Mouse (Mus musculus) midbrain, embryonic 11.5 days (tissue): ENCODE measurements around the gene Osbpl3. TPM values are rescaled to one million over a fixed set of nuclear protein-coding genes. Genes with fewer than 3 reads are reported as not detected.

Experiments
- ATAC-seq: fragments of 200-750 bp; cut with Nextera tagmentation; 2 replicates; pipeline ENCODE4 v1.8.0; 2017; ENCODE audit warnings: moderate TSS enrichment, moderate library complexity; ENCODE audit not compliant: low FRiP score
- DNase-seq: peaks from one replicate; pipeline ENCODE4 v3.0.0; 2015; ENCODE audit warnings: low spot score; ENCODE audit errors: missing footprints
- H3K27ac ChIP-seq: fragments of 300-500 bp; sonication (generic); 2 replicates; pipeline ENCODE4 v1.5.1; 2014; ENCODE audit warnings: low read depth, low read length
- H3K27me3 ChIP-seq: fragments of 300-500 bp; sonication (generic); 2 replicates; pipeline ENCODE4 v1.6.1; 2014; ENCODE audit warnings: mild to moderate bottlenecking, low read length, moderate library complexity, mixed read lengths; ENCODE audit not compliant: control insufficient read depth, insufficient read depth
- H3K36me3 ChIP-seq: fragments of 300-500 bp; sonication (generic); 2 replicates; pipeline ENCODE4 v1.6.1; 2014; ENCODE audit warnings: mild to moderate bottlenecking, low read length, moderate library complexity, mixed read lengths; ENCODE audit not compliant: control insufficient read depth, insufficient read depth
- H3K4me1 ChIP-seq: fragments of 300-500 bp; sonication (generic); 2 replicates; pipeline ENCODE4 v1.6.1; 2014; ENCODE audit warnings: low read length; ENCODE audit not compliant: control insufficient read depth, insufficient read depth
- H3K4me2 ChIP-seq: fragments of 300-500 bp; sonication (generic); 2 replicates; pipeline ENCODE4 v1.6.1; 2014; ENCODE audit warnings: mild to moderate bottlenecking, moderate library complexity
- H3K4me3 ChIP-seq: fragments of 300-500 bp; sonication (generic); 2 replicates; pipeline ENCODE4 v1.5.1; 2014; ENCODE audit warnings: low read depth, low read length
- H3K9ac ChIP-seq: fragments of 300-500 bp; sonication (generic); 2 replicates; pipeline ENCODE4 v1.6.1; 2014; ENCODE audit warnings: low read length
- H3K9me3 ChIP-seq: fragments of 300-500 bp; sonication (generic); 2 replicates; pipeline ENCODE4 v1.6.1; 2016; ENCODE audit warnings: low read length; ENCODE audit not compliant: control insufficient read depth
- WGBS: fragments of 180-500 bp; shearing (Covaris S2); extraction: QIAGEN DNeasy Blood & Tissue Kit; methylation state at CpG from one replicate; pipeline ENCODE4 v1.1.7; 2014; 5-methylcytosine and 5-hydroxymethylcytosine counted together
- polyA plus RNA-seq: library from polyadenylated mRNA; unstranded; fragments of >200 nt; fragmentation: Nextera tagmentation; extraction: Ambion mirVana; gene quantifications from 2 replicates; pipeline ENCODE4 v1.2.1, GENCODE M21; 2014

Gene Osbpl3
- polyA plus RNA-seq, 1 experiment from 2014 or later = 7.3 TPM

DNA sequence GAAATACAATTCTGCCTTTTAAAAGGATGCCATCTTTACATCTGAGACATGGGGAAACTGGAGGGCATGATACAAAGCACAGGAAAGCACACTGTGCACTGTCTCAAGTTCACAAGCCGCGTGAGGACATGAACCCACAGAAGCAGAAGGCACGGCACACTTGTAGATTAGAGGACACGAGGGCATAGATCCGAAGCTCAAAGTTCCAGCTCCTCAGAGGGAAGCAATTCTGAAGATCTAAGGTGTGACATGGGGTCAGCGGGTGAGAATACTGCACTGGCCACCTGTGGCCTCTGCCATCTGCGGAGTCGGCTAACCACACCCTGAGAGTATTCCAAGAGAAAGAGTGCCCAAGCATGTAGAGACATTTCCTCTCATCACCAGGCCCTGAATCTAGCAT, 91.6 kb downstream of the Osbpl3 start:
- ATAC-seq = no peak
- Histone ChIP-seq H3K9me3 (no peaks in the 10 kb centered on the region), H3K4me1 (no peaks in the 10 kb centered on the region), H3K4me2 (no peak overlapping the region), H3K9ac (no peak overlapping the region), H3K4me3 (no peak overlapping the region), H3K27me3 (no peaks in the 10 kb centered on the region), H3K27ac (no peak overlapping the region), H3K36me3 (no peaks in the 10 kb centered on the region)
- no peak for DNase-seq
- 89% methylated on average over 8 of the region's 8 CpGs for WGBS

DNA sequence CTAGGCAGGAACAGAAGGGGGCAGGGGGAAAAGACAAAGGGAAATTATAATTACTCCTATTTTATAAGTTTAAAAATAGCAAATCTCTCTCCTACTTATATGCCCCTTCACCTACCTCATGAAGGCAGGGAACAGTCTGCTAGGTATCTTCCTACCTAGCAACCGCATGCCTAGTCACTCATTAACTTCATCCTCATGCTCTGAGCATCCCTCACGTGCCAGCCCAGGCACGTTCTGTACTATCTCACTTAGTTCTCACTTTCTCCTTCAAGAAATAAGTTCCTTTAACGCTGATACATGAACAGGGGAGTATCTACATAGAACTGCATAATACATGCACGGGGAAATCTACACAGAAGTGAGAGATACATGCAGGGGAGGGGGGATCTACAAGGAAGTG, 92.6 kb downstream of the Osbpl3 start:
- no peak for ATAC-seq
- Histone ChIP-seq H3K27ac (no peak overlapping the region), H3K4me1 (no peaks in the 10 kb centered on the region), H3K4me3 (no peak overlapping the region), H3K4me2 (no peak overlapping the region), H3K9me3 (no peaks in the 10 kb centered on the region), H3K27me3 (no peaks in the 10 kb centered on the region), H3K36me3 (no peaks in the 10 kb centered on the region), H3K9ac (no peak overlapping the region)
- no peak for DNase-seq
- 89% methylated on average over 5 of the region's 5 CpGs for WGBS

DNA sequence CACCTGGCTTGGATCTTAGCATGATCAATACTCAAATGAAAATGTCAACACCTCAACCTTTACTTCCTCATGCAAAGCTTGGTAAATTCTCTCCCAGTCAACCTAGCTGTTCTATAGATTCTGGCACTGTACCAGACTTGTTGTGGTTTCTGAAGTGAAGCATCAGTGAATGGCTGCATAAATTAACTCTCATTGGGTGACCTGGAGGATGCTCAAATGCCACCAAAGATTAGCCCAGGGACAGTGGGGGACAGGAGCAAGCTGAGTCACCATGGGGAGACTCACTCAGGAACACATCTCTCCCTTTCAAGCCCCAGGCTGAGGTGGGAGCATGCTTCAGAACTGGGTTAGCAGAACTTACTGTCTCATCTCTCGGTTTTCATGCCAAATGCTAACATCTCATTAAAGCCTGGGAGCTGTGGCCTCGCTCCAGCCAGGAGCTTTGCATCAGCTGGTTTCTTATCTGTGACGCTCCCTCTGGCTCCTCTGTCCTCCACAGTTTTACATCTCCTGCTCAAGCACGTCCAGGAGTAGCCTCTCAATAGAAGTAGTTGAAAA, 93.2 kb downstream of the Osbpl3 start:
- H3K4me1 ChIP-seq = no peaks in the 10 kb centered on the region
- no peak for DNase-seq
- WGBS = 80% methylated on average over 4 of the region's 4 CpGs

DNA sequence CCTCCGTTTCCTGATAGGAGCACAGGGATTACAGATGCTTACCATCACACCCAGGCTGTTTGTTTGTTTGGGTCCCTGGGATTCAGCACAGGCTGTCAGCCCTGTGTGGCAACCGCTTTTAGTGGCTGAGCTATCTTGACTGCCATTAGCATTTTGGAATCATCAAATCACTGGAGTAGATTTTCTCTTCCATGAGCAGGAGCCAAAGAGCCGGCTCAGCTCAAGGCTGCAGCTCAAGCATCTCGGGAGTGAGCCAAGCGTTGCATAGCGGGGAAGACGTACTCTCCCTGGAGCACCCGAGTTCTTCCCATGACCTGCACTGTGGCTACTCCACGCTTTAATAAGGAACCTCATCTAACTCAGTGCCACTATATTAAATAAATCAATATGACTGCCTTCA, 93.8 kb downstream of the Osbpl3 start:
- ATAC-seq (no peak), DNase-seq (no peak)
- Histone ChIP-seq H3K9ac (no peak overlapping the region), H3K4me3 (no peak overlapping the region), H3K4me1 (no peaks in the 10 kb centered on the region), H3K27ac (no peak overlapping the region), H3K9me3 (no peaks in the 10 kb centered on the region), H3K27me3 (no peaks in the 10 kb centered on the region), H3K36me3 (no peaks in the 10 kb centered on the region), H3K4me2 (no peak overlapping the region)
- 87% methylated on average over 9 of the region's 9 CpGs for WGBS

More for the DNA sequence above, 93.2 kb downstream of the Osbpl3 start:
- ATAC-seq = no peak
- no peak overlapping the region for H3K9ac ChIP-seq
- no peak overlapping the region for H3K4me3 ChIP-seq
- no peak overlapping the region for H3K4me2 ChIP-seq
- H3K9me3 ChIP-seq = no peaks in the 10 kb centered on the region
- no peaks in the 10 kb centered on the region for H3K27me3 ChIP-seq
- no peaks in the 10 kb centered on the region for H3K36me3 ChIP-seq
- H3K27ac ChIP-seq = no peak overlapping the region

DNA sequence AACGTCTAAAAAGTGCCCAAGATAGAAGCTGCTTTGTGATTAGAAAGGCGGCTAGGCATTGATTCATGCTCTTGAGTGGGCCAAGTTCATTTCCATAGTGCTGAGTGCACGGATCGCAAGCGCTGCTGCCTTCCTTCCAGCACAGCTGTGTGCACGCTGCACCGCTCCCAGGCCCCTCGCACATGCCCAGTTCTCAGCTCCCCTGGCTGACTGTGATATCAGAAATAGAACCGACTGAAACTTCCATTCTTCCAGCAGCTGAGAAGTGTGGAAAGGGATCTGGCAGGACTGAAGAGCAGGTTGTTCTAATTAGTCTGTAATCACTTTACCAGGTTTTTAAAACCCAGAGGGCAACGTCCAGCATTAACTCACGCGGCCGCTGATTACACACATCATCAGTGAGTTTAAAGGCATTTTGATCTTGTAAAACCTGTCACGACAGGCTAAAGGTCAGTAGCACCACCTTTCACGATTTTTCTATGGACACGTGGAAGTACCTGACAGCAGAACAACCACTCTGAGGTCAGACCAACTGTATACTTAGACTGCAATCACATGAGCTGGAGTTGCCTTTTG, 97.8 kb downstream of the Osbpl3 start:
- DNase-seq (no peak), ATAC-seq (no peak)
- Histone ChIP-seq H3K4me1 (peaks cover 6% of the 10 kb centered on the region; the same call in 1 of the 2 replicates), H3K27me3 (no peaks in the 10 kb centered on the region), H3K4me2 (no peak overlapping the region), H3K36me3 (no peaks in the 10 kb centered on the region), H3K9ac (no peak overlapping the region), H3K4me3 (no peak overlapping the region), H3K9me3 (no peaks in the 10 kb centered on the region), H3K27ac (no peak overlapping the region)
- WGBS = 82% methylated on average over 16 of the region's 16 CpGs

DNA sequence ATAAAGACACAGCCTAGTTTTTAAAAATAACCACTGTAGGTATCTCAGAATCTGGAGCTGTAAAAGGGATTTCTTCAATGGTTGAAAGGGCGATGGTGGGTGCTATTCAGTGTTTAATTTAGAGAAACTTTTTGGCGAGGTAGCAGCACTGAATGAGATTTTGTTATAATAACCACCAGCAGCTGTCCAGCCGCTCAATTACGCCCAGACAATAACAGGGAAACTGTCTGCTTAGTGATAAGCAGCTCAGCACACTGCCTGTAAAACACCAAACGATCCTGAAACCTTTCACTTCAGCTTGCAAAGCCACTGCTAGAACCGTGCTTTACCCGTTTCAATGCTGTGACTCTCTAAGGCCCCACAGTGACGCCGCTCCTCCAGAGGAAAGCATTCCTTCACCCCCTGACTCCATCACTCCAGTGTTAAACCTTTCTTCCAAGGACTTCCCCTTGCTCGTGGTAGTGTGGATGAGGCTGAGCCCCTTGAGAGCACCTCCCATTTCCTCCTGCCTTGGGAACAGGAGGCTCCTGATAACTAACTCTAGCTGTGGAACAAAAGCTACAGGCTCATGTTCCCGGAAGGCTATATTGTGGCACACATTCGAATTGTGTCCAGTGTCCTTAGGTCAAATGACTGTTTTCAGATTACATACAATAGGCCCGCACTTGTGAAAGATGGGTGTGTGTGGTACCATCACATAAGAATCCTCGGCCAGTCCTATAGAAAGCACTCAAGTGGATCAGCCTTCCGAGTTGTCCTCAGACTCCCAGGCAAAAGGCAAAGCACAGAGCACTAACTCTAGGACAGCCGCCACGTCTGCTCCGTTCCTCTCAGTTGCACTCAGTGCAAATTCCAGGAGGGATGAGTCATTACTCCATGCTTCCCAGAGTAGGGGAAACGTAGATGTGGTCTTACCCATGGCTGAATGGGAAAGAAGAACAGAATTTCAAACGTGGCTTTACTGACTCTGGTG, 101.0 kb downstream of the Osbpl3 start:
- no peaks in the 10 kb centered on the region for H3K9me3 ChIP-seq
- ATAC-seq = no peak
- H3K27me3 ChIP-seq = no peaks in the 10 kb centered on the region
- DNase-seq = no peak
- no peaks in the 10 kb centered on the region for H3K36me3 ChIP-seq
- peaks cover 6% of the 10 kb centered on the region; the same call in 1 of the 2 replicates for H3K4me1 ChIP-seq
- H3K4me2 ChIP-seq = no peak overlapping the region
- H3K9ac ChIP-seq = no peak overlapping the region
- no peak overlapping the region for H3K27ac ChIP-seq
- no peak overlapping the region for H3K4me3 ChIP-seq
- WGBS = 55% methylated on average over 20 of the region's 20 CpGs

DNA sequence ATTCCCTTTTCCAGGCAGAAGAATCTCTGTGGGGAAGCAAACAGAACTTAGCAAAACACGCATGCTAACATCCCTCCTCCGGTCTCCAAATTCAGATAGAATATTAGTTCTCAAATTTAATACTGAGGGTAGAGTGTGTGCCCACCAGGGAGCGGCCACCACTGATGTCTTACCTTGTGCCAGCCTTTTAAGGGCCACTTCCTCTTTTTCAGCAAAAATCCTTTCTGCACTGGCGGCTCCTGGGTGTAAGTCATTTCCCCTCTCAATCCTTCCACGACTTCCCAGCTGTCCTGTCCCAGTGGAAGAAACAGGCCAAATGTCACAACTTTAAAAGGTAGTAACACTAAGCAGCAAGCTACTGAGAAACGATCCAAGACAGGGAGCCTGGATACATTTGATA, 103.2 kb downstream of the Osbpl3 start:
- Histone ChIP-seq H3K36me3 (no peaks in the 10 kb centered on the region), H3K9me3 (no peaks in the 10 kb centered on the region), H3K4me3 (no peak overlapping the region), H3K27me3 (no peaks in the 10 kb centered on the region), H3K27ac (no peak overlapping the region), H3K4me2 (no peak overlapping the region), H3K4me1 (peaks cover 6% of the 10 kb centered on the region; the same call in 1 of the 2 replicates), H3K9ac (no peak overlapping the region)
- no peak for ATAC-seq
- WGBS = 72% methylated on average over 6 of the region's 6 CpGs
- no peak for DNase-seq

DNA sequence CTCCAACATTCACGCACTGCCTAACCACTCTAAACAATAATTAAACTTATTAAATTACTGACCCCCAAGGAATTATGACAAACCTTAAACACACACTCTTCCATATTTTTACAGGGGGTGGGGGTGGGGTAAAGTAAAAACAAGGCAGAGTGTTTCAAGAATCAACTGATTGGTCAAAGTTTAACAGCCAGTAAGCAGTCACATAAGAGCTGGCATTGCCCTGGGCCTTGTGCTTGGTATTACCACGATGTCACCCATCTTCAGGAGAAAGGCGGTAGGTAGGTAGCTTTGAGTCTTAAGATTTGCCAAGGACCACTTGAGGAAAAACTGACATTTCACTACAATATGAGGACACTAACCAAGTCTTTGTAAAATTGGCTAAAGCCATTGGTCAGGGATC, 105.1 kb downstream of the Osbpl3 start:
- H3K4me1 ChIP-seq = peaks cover 6% of the 10 kb centered on the region; the same call in 1 of the 2 replicates
- no peak overlapping the region for H3K4me3 ChIP-seq
- H3K27me3 ChIP-seq = no peaks in the 10 kb centered on the region
- no peak overlapping the region for H3K4me2 ChIP-seq
- no peaks in the 10 kb centered on the region for H3K36me3 ChIP-seq
- H3K9me3 ChIP-seq = no peaks in the 10 kb centered on the region
- no peak overlapping the region for H3K9ac ChIP-seq
- WGBS = 93% methylated on average over 3 of the region's 3 CpGs
- DNase-seq (no peak), ATAC-seq (no peak)
- no peak overlapping the region for H3K27ac ChIP-seq

DNA sequence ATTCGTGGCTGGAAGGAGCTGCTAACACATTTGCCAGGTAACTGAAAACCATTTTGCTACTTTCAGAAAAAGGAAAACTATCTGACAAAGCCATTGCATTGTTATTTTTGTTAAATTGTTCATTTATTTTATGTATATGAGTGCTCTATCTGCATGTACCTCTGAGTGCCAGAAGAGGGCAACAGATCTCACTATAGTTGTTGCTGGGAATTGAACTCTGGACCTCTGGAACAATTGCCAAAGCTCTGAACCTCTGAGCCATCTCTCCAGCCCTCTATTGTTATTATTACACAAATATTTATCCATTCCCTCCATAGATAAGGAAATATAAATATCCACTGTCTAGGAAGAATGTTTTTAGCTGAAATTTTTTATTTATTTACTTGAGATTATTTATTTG, 107.4 kb downstream of the Osbpl3 start:
- Histone ChIP-seq H3K36me3 (no peaks in the 10 kb centered on the region), H3K4me2 (no peak overlapping the region), H3K4me1 (no peaks in the 10 kb centered on the region), H3K4me3 (no peak overlapping the region), H3K9ac (no peak overlapping the region), H3K27me3 (no peaks in the 10 kb centered on the region), H3K9me3 (no peaks in the 10 kb centered on the region), H3K27ac (no peak overlapping the region)
- ATAC-seq = no peak
- DNase-seq = no peak
- WGBS = 91% methylated on average over 1 of the region's 1 CpGs
